Mouse (Mus musculus): ENCODE results near the gene Gm6793. TPM values are rescaled to one million over a fixed set of nuclear protein-coding genes. Genes with fewer than 3 reads are reported as not detected.

The Gm6793 gene
- total RNA-seq, 2 experiments from 2014 or later: not detected

- peak; percentile 65 to 79 for DNase-seq (ENCODE audit: low spot score in 2 of 2)
Observed at GRCm38 (mm10) chr8:111989911-111990310, 24.9 kb downstream of the Gm6793 start.

GRCm38 (mm10) chr8:111984511-111984910 is 30.3 kb downstream of the Gm6793 start:
- peak in 1 of 2 experiments; percentile 33 for DNase-seq (ENCODE audit: low spot score in 2 of 2)

- DNase-seq (ENCODE audit: low spot score in 2 of 2): no peak
Observed at GRCm38 (mm10) chr8:111982116-111982515, 32.7 kb downstream of the Gm6793 start.

- DNase-seq (ENCODE audit: low spot score in 2 of 2): no peak
Observed at GRCm38 (mm10) chr8:111978147-111978546, 36.7 kb downstream of the Gm6793 start.

GRCm38 (mm10) chr8:111976326-111976725 is 38.5 kb downstream of the Gm6793 start:
- DNase-seq (ENCODE audit: low spot score in 2 of 2): no peak

- DNase-seq (ENCODE audit: low spot score in 2 of 2): no peak
Observed at GRCm38 (mm10) chr8:111975706-111976105, 39.1 kb downstream of the Gm6793 start.

GRCm38 (mm10) chr8:111974138-111974537 is 40.7 kb downstream of the Gm6793 start:
- no peak for DNase-seq (ENCODE audit: low spot score in 2 of 2)

GRCm38 (mm10) chr8:111968991-111969390 is 45.8 kb downstream of the Gm6793 start:
- DNase-seq (ENCODE audit: low spot score in 2 of 2): no peak

GRCm38 (mm10) chr8:111968541-111968940 is 46.3 kb downstream of the Gm6793 start:
- DNase-seq (ENCODE audit: low spot score in 2 of 2): no peak

GRCm38 (mm10) chr8:111967246-111967870 is 47.5 kb downstream of the Gm6793 start:
- DNase-seq (ENCODE audit: low spot score in 2 of 2): no peak

GRCm38 (mm10) chr8:111964849-111965561 is 49.8 kb downstream of the Gm6793 start:
- DNase-seq (ENCODE audit: low spot score in 2 of 2): no peak

- no peak for DNase-seq (ENCODE audit: low spot score in 2 of 2)
Observed at GRCm38 (mm10) chr8:111964351-111964750, 50.5 kb downstream of the Gm6793 start.

GRCm38 (mm10) chr8:111963546-111963945 is 51.3 kb downstream of the Gm6793 start:
- DNase-seq (ENCODE audit: low spot score in 2 of 2): no peak

Other genes starting within 250 kb of the Gm6793 start
- gene Cfdp1, start 160.7 kb downstream of the Gm6793 start, total RNA-seq (2021): 10 to 100 TPM; 80.1 to 85.3 TPM
- gene Tmem170, start 138.3 kb downstream of the Gm6793 start, total RNA-seq (2021): 1 to 10 TPM; 4.1 to 4.2 TPM
- gene Chst5, start 104.6 kb downstream of the Gm6793 start, total RNA-seq (2021): under 1 TPM; 0.40 to 0.53 TPM
- 10 to 100 TPM; 12.0 to 12.7 TPM for gene Tmem231, start 81.2 kb downstream of the Gm6793 start, total RNA-seq (2021)
- gene Gabarapl2, start 74.3 kb downstream of the Gm6793 start, total RNA-seq (2021): 100 to 1,000 TPM; 221 to 236 TPM
- gene Adat1, start 22.7 kb downstream of the Gm6793 start, total RNA-seq (2021): 1 to 10 TPM; 5.9 to 6.1 TPM
- gene Kars, start 3.7 kb downstream of the Gm6793 start, total RNA-seq (2021): 10 to 100 TPM; 78.9 to 81.3 TPM
- 10 to 100 TPM; 39.2 to 39.7 TPM for gene Terf2ip, start 3.6 kb downstream of the Gm6793 start, total RNA-seq (2021)